Mouse (Mus musculus) heart, postnatal 0 days (tissue): Measurements from ENCODE around the gene Tbck.

Experiments
- CTCF ChIP-seq: IDR thresholded peaks from 2 replicates; pipeline ENCODE4 v1.5.1; 2016; ENCODE audit warnings: antibody characterized with exemption, control low read depth, low read depth
- EP300 ChIP-seq: IDR thresholded peaks from 2 replicates; pipeline ENCODE4 v1.6.1; 2016; ENCODE audit warnings: antibody characterized with exemption, low read depth

GRCm38 (mm10) chr3:132868838-132869237 is 184.9 kb downstream of the Tbck start:
- TF ChIP-seq CTCF (no peak), EP300 (no peak)
